Mouse (Mus musculus): ENCODE measurements around the gene Rbm19.

The Rbm19 gene

DNA sequence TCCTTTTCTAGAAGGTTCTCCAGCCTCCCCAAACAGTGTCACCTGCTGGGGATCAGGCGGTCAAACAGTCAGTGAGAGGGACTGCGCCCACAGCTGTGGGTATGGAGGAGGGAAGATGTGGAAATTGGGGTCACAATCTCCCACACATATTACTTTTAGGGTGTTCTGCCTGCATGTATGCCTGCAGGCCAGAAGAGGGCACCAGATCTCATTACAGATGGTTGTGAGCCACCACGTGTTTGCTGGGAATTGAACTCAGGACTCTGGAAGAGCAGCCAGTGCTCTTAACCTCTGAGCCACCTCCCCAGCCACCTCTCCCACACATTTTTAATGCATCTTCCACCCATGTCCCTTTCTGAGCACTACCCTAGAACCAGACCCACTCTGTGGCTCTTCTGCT, 88.1 kb downstream of the Rbm19 start:
- no peak for DNase-seq (ENCODE audit: low spot score)

DNA sequence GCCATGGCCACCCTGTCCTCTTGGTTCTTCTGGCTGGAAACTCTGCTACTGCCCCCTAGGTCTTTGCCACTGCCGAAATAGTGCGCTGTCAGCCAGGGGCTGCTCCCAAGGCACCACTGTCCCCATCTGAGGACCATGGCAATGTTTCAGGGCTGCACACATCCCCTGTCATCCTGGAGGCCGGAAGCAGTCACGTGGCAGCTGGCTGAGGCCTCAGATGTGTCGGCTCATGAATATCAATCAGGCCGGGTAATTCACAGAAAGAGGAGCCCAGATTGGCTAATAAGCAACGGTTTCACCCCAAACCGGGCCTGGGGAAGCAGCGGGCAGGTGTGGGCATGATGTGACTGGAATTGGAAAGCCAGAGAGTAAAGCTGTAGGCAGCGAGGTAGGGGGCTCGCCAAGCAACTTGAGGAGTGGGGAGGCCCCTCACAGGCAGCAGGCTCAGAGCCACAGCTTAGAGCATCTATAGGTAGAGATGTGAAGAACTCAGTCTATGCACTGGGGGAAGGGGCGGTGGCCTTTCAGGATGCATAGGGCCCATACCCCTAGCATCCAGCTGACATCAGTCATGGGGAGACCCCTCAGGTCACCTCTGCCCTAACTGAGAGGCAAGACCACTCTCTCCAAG, 90.2 kb downstream of the Rbm19 start:
- DNase-seq (ENCODE audit: low spot score) = no peak

DNA sequence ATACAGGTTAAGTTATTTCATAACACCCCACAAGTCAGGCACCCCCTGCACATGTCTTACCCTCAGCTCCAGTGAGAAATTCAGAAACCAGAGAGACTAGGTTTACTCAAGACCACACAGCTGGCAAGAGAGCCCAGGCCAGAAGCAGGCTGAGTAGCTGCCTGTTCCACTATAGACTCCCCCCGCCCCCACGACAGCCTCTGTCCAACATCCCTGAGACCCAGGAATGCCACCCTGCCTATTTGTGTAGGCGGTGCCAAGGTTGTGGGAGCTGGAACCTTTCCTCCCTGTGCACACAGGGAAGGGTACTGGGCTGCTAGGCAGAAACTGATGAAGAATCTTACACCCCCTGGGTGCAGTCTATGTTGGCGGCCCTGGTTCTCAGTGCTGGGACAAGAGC, 91.2 kb downstream of the Rbm19 start:
- no peak for DNase-seq (ENCODE audit: low spot score)

DNA sequence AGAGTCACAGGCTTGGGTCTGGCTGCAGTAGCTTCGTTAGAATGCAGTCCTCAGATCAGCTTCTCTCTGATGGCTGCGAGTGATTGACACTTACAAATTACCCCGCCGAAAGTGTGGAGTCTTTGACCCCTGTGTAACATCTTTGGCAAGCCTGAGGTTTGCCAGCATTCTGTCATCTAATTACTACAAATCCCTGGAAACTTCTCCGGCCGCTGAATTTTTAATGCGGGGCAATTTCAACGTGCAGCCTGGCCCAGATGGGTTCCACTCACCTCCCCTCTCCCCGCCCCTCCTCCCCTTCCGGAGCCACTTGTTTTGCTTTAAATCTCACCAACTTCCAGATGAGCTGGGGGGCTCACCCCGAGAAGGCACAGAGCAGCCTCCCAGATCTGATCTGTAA, 94.4 kb downstream of the Rbm19 start:
- DNase-seq (ENCODE audit: low spot score) = no peak

DNA sequence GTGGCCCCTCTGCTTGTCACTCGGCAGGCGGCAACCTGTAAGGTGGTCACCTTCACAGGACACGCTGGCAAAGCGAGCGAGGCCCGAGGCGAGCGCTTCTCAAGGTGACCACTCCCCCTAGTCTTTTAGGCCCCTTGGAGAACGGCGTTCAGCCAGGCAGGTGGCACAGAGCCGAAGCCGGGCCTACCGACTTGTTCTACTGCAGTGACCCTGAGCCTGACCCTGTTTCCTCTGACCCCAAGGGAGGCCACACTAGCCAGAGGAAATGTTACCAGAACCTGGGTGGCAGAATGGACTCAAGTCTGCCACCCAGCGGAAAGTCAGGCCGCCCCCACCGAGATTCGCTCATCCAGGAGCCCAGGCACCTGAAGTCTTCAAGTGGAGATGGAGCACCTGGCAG, 94.9 kb downstream of the Rbm19 start:
- DNase-seq (ENCODE audit: low spot score) = peak; percentile 10

DNA sequence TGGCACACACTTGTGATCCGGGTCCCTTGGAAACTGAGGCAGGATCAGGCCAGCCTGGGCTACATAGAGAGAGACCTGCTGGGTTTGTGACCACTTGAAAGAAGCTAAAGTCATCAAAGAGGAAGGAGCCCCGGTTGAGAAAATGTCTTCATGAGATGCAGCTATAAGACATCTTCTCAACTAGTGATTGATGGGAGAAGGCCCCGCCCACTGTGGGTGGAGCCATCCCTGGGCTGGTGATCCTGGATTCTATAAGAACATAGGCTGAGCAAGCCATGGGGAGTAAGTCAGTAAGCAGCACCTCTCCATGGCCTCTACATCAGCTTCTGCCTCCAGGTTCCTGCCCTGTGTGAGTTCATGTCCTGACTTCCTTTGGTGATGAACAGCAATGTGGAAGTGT, 98.2 kb downstream of the Rbm19 start:
- no peak for DNase-seq (ENCODE audit: low spot score)

DNA sequence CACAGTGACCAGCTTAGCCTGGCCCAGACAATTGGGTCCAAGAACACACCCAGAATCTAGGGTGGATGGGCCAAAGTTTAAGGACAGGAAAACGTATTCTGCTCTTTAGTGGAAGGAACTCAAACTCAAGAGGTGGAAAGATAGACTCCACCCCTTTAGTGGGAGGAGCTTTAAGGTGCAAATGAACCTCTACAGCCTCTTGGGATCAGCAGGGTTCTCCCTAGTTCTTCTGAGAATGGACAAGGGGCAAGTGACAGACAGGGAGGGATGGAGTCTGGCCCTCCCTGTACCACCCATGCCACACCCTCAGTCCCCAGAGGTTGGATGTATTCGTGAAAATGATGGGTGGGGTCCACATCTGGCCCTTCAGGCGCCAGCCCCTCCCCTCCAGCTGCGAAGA, 105.0 kb downstream of the Rbm19 start:
- DNase-seq (ENCODE audit: low spot score) = no peak

DNA sequence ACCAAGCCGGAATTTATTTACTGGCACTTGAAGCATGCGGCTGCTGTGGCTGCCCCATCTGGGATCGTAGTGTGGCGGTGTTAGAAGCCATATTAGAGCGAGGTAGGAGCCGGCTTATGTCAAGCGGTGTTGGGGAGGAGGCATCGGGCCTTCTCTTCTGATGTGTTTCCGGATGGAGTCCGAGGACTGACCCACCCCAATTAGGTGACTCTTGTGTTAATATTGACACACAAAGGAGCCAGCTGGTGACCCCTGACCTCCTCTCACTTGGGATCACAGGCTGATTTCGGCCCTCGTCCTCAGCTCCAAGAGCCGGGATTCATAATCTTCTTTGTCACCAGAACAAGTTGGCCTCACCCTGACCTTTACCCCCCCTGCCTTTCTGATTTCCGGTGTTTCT, 109.1 kb downstream of the Rbm19 start:
- no peak for DNase-seq (ENCODE audit: low spot score)

DNA sequence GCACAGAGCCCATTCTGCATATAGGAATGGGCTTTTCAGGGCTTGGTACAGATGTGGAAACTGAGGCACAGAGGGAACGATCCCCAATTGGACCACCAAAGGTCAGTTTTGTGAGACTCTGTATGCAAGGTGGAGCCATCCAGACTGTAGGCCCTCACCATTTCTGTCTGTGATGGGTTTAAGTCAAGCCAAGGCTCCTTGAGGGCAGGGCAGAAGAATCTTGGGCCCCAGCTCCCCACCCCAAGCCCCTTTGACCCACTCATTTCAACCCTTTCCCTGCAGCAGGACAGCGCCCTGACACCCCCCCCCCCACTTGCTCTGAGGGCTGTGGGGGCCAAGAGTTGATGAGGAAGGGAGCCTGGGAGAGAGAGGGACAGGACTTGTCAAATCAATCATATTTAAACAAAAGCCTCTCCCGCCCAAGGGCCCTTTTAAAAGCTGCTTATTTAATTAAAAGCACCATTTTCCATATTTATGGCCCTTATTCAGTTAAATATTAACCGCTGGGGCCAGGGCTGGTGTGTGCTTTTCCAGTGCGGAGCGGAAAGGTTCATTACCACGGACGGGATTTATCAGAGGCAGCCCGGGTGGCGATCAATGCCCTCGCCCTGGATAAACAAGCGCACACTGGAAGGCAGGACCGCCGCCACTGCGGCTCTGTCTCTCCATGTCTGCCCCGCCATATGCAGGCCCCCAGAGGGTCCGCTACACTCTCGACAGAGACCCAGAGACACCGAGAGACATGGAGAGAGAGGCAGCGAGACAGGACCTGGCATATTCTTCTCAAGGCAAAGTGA, 112.5 kb downstream of the Rbm19 start:
- DNase-seq (ENCODE audit: low spot score) = no peak

DNA sequence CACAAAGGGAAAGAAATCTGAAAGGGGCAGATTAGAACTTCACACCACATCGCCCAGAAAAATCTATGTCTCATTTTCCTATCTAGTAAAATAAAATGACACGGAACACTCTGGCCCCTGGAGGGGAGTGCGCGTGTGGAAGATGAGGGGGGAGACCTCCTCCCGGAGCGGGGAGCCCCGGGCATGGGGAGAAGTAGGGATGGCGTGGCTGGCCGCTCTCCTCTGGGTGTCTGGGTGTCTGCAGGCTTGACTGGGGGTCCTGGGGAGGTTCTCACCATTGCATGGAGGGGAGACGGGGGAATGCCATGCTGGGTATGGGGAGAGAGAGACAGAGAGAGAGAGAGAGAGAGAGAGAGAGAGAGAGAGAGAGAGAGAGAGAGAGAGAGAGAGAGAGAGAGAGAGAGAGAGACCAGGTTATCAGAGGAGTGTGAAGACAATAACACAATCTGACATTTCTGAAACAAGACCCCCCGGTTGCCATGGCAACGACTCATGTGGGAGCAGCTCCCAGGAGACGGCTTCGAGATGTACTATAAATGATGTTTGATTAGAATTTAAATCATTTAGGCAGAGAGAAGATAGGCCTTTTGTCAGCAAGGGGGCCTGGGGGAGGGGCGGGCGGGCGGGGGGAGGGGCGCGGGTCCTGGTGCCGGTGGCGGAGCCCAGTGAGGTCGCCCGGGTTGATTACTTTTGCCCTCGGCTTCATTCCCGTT, 115.3 kb downstream of the Rbm19 start:
- DNase-seq (ENCODE audit: low spot score) = no peak

DNA sequence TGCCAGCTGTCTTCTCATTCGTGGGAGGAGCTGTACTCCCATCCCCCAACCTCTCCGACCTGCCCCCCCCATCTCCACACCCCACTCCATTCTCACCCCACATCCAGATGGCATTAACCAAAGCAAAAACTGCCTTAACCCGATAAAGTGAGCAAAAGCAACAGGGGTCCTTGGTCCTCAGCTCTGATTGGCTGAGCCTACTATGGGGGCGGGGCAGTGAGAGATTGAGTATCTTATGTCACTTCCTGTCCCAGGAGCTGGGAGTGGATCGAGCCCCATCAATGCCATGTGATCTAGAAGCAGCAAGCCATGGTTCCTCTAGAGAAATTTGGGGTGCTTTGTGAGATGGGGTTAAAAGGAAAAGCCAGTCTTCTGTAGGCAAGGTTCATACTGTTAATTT, 118.9 kb downstream of the Rbm19 start:
- DNase-seq (ENCODE audit: low spot score) = no peak

DNA sequence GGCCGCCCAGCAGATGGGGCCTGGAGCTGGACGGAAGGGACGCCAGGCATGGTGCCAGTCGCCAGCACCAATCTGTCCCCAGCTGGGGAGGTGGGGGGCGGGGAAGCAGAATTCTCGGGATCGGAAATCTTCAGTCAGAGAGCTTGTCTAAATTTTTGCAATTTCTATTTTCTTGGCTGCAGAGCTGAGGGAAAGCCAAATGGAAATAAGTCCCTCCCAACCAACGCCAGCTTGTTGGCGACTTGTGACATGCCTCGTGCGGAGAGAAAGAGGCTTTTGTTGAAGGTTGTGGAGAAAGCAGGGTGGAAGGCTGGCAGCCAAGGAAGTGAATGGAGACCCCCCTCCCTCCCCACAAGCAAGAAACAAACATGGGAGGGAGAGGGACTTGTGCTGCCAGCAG, 119.3 kb downstream of the Rbm19 start:
- DNase-seq (ENCODE audit: low spot score) = no peak

DNA sequence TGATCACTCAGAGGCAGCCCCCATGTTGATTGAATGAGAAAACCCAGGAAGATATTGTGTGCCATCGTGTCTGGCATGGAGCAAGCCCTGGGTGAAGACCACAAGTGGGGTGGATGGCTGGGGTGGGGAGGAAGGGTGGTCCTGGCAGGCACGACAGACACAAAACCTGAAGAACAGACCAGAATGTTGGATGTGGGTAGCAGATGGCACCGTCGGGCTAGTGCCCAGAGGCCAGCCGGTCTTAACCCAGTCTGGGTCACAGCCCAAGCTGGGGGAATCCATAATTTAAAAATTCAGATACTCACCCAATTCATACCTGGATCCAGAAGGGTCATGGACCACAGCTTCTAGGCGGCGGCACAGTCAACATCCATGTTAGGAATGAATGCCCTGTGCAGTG, 123.8 kb downstream of the Rbm19 start:
- no peak for DNase-seq (ENCODE audit: low spot score)

DNA sequence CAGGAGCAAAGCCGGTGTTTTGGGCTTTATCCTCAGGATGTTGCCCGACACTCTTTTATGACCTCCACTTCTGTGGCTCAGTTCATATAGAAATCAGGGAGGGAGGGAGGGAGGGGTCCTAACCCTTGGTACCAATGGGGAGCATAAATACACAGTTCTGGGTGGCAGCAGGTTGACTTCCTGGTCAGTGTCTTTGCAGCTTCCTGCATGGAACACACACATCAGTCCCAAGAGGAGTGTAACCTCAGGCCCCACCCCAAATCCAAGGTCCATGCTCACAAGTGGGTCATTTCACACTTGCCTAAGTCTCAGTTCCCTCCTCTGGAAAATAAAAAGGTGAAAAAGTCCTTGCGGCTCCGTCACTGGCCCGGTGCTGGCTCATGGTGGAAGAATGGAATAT, 129.1 kb downstream of the Rbm19 start:
- no peak for DNase-seq (ENCODE audit: low spot score)
